Mouse (Mus musculus) right cerebral cortex, postnatal 4 days (tissue): ENCODE measurements at regions not wholly inside any gene's neighbourhood (a gene's known extent, or its start where the extent isn't known, plus 50 kb on each side); places are given as distances from the start of the nearest gene placed in this dataset.

ENCODE experiments used
- DNase-seq: peaks from one replicate; pipeline ENCODE4 v3.0.0-alpha.2; 2022

- no peak for DNase-seq
These were observed 94.5 kb downstream of the Olfm1 start for GRCm38 (mm10) chr2:28287210-28287860.

- no peak for DNase-seq
These were observed 96.5 kb downstream of the Olfm1 start for GRCm38 (mm10) chr2:28289339-28289738.

DNA sequence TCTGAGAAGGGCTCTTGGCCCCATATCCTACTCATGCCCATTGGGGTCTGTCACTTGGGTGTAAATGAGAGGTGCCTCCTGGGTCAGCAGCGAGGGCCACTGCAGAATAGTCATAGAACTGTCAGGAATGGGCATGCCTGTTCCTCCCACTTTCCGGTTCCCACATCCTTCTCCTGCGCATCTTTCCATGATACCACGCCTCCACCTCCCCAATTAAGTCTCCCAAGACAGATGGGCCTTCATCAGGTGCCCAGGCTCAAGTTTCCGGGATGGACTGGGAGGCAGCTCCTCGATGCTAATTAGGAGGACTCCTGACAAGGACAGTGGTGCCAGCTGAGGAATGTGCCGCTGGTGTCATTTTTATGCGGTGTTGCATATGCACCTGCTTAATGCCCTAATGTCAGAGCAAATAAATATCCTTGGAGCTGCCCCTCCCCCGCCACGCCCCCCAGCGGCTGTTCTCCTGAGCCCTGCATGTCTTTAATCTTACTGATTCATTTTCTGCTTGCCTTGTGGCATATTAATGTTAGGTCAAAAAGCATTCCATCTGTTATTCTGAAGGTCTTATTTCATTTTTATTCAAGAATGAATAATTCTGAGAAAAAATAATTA is 97.2 kb downstream of the Olfm1 start:
- peak; percentile 36 for DNase-seq

- no peak for DNase-seq
These were observed 101.7 kb downstream of the Olfm1 start for GRCm38 (mm10) chr2:28294509-28294908.

DNA sequence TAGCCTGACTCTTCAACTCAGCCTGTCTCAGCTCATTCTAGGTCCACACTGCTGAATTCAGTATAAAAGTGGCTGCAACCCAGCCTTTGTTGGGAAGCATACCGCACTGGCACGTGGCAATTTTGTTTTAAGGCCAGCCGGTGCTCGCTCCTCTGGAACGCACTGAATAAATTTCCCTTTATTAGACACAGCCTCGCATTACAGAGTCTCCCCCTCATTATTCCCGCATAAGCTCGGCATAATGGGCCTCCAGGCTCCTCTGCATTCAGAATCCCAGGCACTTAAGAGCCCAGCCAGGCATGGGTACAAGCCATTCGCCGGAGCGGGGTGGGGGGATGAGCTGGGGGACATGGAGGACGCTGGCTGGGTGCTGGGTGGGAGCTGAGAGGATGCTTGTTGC is 103.4 kb downstream of the Olfm1 start:
- DNase-seq, result peak; percentile 32

DNA sequence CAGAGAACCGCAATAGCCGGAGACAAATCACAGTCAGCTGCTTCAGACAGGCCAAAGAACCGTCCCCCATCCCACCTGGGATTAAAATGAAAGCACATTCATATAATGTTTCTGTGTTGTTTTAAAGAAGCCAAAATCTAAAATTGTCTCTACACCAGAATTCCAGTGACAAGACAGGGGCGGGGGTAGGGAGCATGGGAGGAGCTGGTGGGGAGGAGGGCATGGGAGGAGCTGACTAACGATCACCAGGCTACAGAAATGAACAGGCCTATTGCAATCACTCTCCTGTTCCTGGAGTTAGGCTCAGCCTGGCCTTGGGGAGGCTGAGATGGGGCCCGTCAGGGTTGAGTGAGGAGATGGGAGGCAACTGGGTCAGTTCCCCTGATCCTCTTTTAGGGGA is 105.9 kb downstream of the Olfm1 start:
- no peak for DNase-seq

- DNase-seq, result no peak
These were observed 106.6 kb downstream of the Olfm1 start for GRCm38 (mm10) chr2:28299346-28299745.

DNA sequence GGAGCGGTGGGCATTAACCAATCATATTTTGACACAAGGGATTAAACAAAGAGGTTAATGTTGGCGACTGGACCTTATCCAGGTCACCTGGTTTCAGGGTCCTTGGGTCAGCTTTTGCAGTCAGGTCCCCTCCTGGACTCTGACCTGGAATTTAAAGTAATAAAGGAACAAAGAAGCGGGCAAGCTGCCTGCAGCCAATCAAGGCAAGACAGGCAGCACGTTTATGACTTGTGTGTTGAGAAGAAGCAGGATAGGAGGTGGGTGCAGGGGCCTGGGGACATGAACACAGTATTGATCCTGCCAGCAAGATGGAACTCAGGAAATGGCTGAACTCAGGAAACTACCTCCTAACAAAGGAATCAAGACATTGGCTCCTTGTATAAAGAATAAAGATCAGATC is 108.5 kb downstream of the Olfm1 start:
- DNase-seq, result no peak

GRCm38 (mm10) chr2:28303936-28304335 is 111.1 kb downstream of the Olfm1 start:
- no peak for DNase-seq

GRCm38 (mm10) chr2:28304712-28305111 is 111.9 kb downstream of the Olfm1 start:
- DNase-seq, result peak; percentile 58

GRCm38 (mm10) chr2:28309122-28309521 is 116.3 kb downstream of the Olfm1 start:
- no peak for DNase-seq

GRCm38 (mm10) chr2:28312212-28312611 is 119.4 kb downstream of the Olfm1 start:
- no peak for DNase-seq

- DNase-seq, result no peak
These were observed 121.1 kb upstream of the Ppp1r26 start for GRCm38 (mm10) chr2:28325502-28325901.

DNA sequence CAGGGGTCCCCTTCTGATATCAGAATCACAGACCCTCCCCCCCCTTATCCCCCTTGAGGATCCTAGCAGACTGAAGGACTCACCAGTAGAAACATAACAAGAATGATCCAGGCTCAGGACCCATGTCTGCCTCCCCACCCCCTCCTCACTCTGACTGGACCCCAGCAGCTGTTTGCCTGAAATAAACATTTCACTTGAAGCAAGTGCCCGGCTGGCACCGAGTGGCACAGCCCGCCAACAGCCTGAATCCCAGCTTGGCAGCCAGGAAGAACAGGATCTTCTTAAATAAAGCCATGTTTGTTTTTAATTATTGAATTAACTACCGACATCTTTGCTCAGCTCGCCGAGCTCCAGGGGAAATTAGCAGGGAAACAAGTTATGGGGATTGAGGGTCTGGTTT is 120.5 kb upstream of the Ppp1r26 start:
- peak; percentile 39 for DNase-seq

- DNase-seq, result no peak
These were observed 119.9 kb upstream of the Ppp1r26 start for GRCm38 (mm10) chr2:28326682-28327081.

GRCm38 (mm10) chr2:28329130-28329529 is 117.5 kb upstream of the Ppp1r26 start:
- DNase-seq, result no peak

- DNase-seq, result peak; percentile 17
These were observed 111.3 kb upstream of the Ppp1r26 start for GRCm38 (mm10) chr2:28335141-28335789.

DNA sequence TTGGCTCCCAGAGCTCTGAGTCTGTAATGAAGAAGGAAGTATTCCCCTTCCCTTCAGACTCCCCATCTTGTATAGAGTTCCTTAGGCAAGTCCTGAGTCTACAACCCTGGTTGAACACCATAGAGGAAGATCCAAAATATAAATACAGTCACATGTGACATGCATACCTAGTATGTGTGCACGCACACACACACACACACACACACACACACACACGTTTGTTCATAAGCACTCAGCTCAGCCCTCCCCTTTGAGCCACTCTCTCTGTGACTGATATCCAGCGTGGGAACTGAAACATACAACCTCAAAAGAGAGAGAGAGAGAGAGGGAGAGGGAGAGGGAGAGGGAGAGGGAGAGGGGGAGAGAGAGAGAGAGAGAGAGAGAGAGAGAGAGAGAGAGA is 110.8 kb upstream of the Ppp1r26 start:
- no peak for DNase-seq

- DNase-seq, result no peak
These were observed 110.0 kb upstream of the Ppp1r26 start for GRCm38 (mm10) chr2:28336349-28337309.

DNA sequence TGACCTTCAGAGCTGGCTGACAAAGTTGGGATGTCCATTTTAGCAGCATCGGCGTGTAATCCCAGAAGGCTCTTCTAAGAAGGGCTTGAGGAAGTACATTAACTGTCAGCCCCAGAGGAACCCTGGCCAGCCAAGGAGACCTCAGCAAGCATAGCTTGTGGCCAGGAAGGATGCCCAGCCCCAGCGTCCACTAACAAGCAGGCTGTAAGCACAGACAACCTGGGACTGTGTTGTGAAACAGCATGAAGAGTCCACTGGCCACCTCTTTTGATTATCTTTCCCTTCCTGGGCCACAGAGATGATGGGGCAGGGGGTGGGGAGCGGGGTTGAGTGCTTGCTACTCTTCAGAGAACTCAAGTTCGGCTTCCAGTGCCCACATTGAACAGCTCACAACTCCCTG is 109.0 kb upstream of the Ppp1r26 start:
- DNase-seq, result no peak

- no peak for DNase-seq
These were observed 105.3 kb upstream of the Ppp1r26 start for GRCm38 (mm10) chr2:28341304-28341703.

GRCm38 (mm10) chr2:28348453-28348852 is 98.1 kb upstream of the Ppp1r26 start:
- DNase-seq, result no peak

GRCm38 (mm10) chr2:28349911-28350310 is 96.7 kb upstream of the Ppp1r26 start:
- no peak for DNase-seq
